Mouse (Mus musculus) ZHBTc4 (cell line): ENCODE measurements at regions not wholly inside any gene's neighbourhood (a gene's known extent, or its start where the extent isn't known, plus 50 kb on each side); places are given as distances from the start of the nearest gene placed in this dataset.

Source experiments
- DNase-seq: peaks from one replicate; pipeline ENCODE4 v3.0.0-alpha.2; 2011; ENCODE audit warnings: low read depth, low spot score

GRCm38 (mm10) chr15:53984006-53984405 lies 99.3 kb downstream of the Gm7489 start:
- peak; percentile 73 for DNase-seq

DNA sequence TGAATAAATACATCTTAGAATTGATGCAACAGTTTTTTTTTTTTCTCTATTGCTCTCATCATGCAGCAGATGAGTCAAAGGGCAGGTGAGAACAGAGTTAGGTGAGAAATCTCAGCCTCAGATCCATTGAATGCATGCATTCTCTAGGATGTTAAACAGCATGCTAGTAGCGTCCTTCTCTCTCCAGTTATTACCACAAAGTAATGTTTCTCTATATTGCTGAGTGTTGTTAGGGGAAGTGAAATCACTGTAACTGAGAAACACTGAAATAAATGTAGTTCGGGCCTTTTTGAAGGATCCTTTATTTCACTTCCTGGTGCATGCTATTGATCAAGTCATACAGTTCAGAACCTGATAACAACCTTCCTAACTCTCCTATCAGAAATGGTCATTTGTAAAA lies 105.2 kb downstream of the Gm7489 start:
- no peak for DNase-seq

DNA sequence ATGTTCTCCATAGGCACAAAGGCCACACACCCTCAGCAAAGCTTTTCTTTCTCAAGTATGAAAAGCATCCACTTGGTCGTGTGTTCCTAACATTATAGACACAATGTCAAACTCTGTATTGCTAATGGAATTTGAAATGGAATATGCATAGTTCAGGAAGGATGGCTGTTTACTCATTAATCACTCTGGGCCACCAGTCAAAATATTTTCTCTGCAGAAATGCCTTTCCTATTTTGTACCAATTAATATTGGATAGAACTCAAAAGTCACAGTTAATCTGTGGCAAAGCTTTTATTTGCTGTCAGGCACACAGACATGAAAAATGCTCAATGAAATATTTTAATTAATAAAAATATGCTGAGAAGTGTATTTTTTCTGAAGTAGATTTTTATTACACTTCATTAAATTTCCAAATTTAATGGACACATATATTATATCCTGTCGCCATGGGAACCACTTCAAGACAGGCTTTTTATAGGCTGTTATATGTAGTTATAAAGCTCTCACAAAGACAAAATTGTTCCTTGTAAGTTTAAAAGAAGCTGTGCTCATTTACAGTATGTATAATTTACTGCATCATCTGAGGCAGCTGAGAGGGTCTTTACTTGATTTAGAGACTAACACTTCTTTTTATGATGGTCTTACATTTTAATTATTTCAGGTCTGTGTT lies 110.6 kb downstream of the Gm7489 start:
- no peak for DNase-seq

DNA sequence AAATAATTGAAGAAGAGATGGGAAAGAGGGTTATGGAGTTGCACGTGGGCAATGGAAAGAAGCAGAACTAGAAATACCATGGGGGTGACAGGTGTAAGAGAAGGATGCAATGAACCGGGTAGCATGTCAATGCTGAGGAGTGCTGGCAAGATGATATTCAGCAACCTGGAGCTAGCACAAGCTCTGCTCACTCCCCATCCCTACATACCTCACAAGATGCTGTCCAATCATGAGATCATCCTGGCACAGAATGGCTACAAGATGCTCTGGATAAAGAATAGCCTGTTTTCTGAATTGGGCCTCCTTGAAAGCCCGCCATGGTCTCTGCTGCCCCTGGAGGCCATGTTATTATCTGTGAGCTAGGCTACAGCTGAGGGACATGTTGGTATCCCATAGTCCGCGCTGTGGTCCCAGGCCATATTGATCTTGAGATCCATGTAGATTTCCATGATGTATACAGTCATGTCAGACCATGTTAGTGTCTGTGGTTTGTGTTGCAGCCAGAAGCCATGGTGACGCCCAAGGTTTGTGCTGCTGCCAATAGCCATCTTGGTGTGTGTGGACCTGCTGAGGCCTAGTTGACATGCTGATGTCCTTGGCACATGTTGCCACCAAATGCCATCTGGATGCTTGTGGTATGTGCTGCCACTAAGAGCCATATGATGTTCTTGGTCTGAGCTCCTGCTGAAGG lies 114.0 kb downstream of the Gm7489 start:
- no peak for DNase-seq

GRCm38 (mm10) chr15:54033756-54034155 lies 149.1 kb downstream of the Gm7489 start:
- no peak for DNase-seq

- DNase-seq = no peak
Observed at GRCm38 (mm10) chr15:54050711-54051110, 166.0 kb downstream of the Gm7489 start.

DNA sequence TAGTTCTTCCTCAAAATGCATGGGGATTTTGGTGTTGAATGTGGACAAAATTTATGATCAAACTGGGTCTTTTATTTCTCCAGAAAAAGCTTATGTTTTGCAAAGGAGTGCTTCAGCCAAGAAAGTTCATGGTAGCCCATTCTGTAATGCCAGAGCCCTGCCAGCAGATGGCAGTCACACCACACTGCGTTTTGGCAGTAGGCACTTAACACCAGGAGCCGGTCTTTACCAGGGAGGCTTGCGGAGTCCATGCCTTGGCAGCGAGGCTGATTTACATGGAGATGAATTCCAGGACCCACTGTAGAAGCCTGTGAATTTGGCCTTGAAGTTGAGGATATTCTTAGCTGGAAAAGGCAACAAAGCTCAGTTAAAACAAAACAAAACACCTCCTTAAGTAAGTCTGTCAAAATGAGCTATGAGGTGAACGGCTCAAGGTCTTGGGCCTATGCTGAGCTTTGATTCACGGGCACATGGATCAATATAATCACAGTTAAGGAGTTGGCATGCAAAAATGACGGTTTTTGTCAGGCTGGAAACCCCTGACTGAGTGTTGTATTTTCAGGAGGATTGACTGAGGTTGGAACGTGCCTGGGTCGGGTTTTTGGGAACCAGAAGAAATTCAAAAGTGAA lies 185.4 kb downstream of the Gm7489 start:
- peak; percentile 72 for DNase-seq

DNA sequence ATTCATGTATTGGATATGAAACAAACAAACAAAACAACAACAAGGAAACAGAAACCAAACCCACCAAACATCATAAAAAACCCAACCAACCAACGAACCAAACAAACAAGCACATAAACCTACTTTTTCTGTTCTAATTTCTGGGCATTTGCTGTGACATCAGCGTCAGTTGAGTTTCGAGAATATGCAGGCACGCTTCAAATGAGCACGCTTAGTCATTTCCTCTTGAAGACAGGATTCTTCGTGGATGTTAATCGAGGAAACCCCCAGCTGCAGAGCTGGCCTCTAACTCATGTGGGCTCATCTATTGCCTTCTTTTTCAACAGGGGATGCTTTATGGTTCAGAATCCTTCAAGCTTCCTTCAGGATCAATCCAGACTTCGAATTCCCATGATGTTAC lies 187.0 kb downstream of the Gm7489 start:
- DNase-seq = no peak

- DNase-seq = no peak
Observed at GRCm38 (mm10) chr15:54091301-54091700, 206.6 kb downstream of the Gm7489 start.

DNA sequence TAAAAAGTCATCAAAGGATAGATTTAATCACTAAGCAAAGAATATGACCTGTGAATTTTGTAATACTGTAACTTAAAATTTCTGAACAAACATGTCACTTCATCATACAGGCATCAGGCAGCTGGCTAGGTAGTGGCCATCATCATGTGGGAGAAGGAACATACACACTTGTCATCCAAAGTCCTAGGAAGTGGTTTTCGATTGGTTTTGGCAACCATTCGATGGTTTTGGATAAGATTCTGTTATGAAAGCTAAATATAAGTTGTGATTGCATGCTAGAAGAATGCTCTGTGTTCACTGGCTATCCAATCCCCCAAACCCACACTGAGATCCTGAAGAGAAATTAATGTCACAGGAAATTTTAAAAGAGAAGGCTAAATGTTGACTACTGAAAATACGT lies 207.7 kb downstream of the Gm7489 start:
- no peak for DNase-seq

DNA sequence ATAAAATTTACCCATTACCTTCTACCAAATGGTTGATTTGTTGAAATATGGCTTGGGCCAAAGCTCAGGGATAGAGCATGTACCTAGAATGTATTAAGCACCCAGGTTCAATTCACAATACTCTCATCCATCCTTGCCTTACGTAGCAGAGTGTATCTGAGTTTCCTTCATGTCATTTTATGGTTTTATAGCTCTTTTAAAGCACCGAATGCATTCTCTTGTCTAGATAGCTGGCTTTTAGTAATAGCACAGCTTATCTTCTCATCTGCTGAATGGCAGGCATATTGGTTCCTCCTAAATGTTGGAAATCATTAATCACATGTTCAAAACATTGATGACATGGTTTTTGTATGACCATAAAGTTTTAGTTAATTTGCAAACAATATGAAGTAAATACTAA lies 212.8 kb downstream of the Gm7489 start:
- no peak for DNase-seq

GRCm38 (mm10) chr15:54112406-54112805 lies 227.7 kb downstream of the Gm7489 start:
- DNase-seq = no peak

GRCm38 (mm10) chr15:54114096-54114512 lies 229.4 kb downstream of the Gm7489 start:
- no peak for DNase-seq

DNA sequence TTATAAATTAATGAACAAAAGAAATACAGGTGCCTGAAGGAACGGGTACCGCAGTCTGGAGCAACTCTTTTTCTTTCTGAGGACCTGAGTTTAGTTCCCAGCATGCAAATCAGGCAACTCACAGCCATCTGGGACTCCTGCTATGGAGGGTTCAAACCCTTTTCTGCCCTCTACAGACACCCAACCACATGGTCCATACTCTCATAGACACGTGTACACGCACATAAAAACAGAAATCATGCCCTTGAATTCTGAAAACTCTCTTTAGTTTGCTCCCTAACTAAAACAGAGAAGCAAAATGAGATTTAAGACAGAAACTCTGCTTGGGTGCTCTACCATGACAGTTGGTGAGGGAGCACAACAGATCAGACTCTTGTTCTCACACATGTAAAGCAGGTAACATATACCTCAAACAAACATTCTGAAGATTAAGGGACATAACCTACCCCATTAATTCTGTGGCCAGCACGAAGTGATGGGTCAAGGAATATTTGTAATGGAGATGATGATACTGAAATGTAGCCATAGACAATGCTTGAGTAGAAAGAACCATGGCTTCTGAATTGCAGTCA lies 233.3 kb downstream of the Gm7489 start:
- DNase-seq = no peak

DNA sequence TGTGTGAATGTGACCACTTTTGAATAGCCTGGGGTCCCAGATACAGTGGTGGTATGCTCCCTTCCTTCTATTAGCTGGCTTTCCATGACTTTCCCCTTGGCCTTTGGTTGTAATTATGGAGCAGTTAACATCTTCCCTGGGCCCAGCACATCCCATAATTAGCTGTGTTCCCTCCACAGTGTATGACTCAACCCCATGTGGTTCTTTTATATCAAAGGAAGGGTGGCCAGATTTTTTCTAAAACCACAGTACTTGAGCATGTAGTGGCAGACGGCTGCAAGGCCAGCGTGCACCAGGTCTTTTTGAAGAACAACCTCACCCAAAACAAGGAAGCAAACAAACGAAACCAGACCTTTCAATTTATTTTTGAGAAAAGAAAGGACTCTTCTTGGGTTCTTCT lies 235.8 kb downstream of the Gm7489 start:
- no peak for DNase-seq

DNA sequence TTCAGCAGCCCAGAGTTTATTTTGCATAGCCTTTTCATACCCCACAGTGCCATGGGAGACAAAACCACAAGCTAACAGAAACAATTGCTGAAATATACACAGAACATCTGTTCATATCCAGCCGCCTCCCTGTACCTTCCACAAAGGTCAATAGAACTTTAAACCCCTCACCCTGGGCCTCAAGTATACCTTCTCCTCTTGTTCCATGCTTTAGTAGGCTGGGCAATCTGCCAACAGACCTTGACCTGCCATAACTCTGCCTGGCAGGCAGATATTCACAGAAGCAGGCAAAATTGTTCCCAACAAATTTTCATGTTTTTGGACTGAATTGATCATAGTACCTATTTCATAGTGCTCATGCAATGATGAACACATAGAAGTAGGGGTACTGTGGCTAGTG lies 279.6 kb downstream of the Gm7489 start:
- no peak for DNase-seq

DNA sequence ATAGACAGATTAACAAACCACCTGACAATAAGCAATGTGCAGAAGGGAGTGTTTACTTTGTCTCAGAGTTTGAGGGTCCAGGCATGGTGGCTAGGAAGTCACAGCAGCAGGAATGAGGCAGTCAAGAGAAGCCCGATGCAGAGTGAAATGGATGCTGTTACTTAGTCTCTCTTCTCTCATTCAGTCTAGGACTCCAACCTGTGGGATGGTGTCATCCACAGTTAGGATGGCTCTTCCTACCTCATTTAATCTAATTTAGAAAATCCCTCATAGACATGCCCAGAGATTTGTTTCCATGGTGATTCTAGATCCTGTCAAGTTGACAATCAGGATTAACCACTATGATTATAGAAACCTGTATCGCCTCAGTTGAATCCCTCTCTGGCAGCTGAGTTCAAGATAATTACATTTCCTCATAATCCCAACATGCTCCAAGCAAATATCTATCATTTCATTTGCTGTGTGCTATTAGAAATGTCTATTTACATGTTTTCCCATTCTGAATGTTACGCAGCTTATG lies 283.2 kb downstream of the Gm7489 start:
- no peak for DNase-seq

- no peak for DNase-seq
Observed at GRCm38 (mm10) chr15:54177221-54177620, 292.5 kb downstream of the Gm7489 start.

DNA sequence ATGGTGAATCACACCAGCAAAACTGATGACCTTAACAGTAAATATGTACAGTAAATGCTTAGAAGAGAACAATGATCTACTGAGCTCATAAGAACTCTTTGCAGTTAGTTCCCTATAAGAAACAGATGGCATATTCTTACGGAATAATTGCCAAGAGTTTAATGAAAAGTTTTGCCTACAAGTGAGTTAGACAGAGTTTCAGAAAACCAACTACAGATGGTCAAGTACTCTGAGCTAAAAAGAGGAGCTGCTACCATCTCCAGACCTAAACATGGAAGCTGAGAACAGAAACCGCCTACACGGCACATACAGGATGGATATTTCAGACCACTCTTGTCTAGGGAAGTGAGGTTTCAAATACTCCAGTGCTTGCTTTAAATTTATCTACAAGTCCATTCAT lies 293.1 kb downstream of the Gm7489 start:
- no peak for DNase-seq
